Mouse (Mus musculus): ENCODE measurements at regions not wholly inside any gene's neighbourhood (a gene's known extent, or its start where the extent isn't known, plus 50 kb on each side); places are given as distances from the start of the nearest gene placed in this dataset.
"Not testable (repeated sequence)": the region's sequence is repeated elsewhere in the genome, so short reads cannot be mapped to it uniquely, and the experiment has no call there.

DNA sequence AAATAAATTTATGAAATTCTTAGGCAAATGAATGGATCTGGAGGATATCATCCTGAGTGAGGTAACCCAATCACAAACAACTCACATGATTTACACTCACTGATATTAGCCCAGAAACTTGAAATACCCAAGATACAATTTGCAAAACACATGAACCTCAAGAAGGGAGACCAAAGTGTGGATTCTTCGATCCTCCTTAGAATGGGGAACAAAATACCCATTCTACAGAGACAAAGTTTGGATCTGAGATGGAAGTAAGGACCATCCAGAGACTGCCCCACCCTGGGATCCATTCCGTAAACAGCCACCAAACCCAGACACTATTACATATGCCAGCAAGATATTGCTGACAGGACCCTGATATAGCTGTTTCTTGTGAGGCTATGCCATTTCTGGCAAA is 971.2 kb downstream of the Agbl1 start:
- not testable (repeated sequence) for DNase-seq (ENCODE audit: extremely low spot score in 1 of 2, low spot score in 1 of 2)

DNA sequence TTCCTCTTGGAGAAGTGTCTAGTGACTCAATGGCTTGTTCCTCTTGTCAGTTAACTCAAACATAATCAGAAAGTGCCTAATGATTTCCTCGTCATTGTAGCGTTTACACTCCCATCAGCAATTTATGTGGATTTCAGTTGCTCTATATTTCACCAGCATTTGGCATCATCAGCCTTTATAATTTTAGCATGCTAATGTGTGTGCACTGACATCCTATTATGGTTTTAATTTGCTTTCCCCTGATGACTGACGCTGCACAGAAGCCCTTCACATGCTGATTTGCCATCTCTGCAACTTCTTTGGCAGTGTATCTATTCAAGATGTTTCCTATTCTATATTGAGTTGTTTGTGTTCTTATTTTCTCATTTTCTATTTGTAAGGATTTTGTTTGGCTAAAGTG is 975.9 kb downstream of the Agbl1 start:
- no peak for DNase-seq (ENCODE audit: extremely low spot score in 1 of 2, low spot score in 1 of 2)

- DNase-seq (ENCODE audit: extremely low spot score in 1 of 2, low spot score in 1 of 2) = no peak
Observed at GRCm38 (mm10) chr7:77249391-77249790, 1019.7 kb downstream of the Agbl1 start.

DNA sequence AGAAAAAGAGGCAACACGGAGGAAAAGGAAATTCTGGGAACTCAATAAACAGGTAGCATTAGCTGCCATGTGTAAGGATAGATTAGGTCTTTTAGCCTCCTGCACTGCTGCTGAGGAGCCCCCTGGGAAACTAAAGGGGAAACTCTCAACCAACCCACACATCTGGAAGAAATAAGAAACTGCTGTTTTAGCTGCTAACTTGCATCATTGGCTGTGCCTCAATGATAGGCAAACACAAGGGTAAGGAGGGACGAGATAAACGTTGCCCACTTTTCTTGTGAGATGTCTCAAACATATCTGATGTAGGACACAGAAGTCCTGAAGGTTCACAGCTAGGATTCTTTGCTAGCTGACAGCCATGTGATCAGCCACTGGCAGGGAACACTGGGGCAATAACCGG is 1058.0 kb downstream of the Agbl1 start:
- no peak for DNase-seq (ENCODE audit: extremely low spot score in 1 of 2, low spot score in 1 of 2)

- DNase-seq (ENCODE audit: extremely low spot score in 1 of 2, low spot score in 1 of 2) = no peak
Observed at GRCm38 (mm10) chr7:77294984-77295642, 1065.4 kb downstream of the Agbl1 start.

DNA sequence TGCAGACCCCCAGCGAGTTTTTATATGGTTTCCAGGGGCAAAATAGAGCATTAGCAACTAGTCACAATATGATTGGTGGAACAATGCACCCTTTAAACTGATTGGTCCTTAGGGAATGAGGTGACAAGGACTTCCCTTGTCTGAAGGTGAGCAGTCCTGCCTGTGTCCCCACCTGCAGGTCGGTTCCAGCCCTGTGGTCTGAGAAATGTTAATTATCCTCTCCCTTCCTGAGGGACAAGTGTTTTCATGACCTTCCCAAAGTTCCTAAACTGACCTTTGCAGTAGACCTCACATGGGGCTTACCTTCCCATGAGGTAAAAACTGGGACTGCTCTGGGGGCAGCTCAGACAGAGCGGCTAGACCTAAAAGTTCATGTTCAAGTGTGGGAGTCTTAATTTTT is 1073.5 kb downstream of the Agbl1 start:
- DNase-seq (ENCODE audit: extremely low spot score in 1 of 2, low spot score in 1 of 2) = no peak

DNA sequence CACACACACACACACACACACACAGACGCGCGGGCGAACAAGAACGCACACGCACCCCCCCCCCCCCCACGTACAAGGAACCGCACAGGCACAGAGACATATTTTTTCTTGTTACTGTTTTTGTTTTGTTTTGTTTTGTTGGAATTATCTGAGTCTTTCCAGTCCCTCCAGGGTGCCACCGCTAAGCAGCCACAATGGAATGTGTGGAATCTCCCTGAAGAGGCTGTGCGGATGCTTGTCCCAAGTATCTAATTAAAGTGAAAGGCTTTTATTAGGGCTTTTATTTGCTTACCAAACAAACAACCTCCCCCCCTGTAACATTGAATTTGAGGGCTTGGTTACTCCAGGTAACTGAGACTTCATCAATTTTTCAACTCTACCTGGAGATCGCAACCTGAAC is 1074.2 kb downstream of the Agbl1 start:
- no peak for DNase-seq (ENCODE audit: extremely low spot score in 1 of 2, low spot score in 1 of 2)

- DNase-seq (ENCODE audit: extremely low spot score in 1 of 2, low spot score in 1 of 2) = no peak
Observed at GRCm38 (mm10) chr7:77305471-77305870, 1075.8 kb downstream of the Agbl1 start.

DNA sequence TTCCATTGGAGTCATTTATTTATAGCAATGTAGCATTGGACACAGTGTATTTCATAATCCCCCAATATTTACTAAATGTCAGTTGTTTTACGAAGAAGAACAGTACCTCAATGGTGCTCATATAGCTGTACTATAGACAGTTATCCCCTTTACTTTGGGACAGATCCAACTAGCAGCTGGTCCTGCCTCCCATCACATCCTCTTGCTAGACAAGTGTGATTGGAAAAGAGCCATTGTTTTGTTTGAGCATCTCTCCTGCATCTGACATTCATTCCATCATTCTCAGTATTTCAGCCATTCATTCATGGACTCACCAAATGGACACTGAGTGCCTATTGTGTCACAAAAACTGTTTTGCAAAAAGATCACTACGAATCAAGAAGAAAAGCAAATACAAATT is 1082.0 kb downstream of the Agbl1 start:
- DNase-seq (ENCODE audit: extremely low spot score in 1 of 2, low spot score in 1 of 2) = no peak

- DNase-seq (ENCODE audit: extremely low spot score in 1 of 2, low spot score in 1 of 2) = no peak
Observed at GRCm38 (mm10) chr7:77325140-77325539, 1095.5 kb downstream of the Agbl1 start.

DNA sequence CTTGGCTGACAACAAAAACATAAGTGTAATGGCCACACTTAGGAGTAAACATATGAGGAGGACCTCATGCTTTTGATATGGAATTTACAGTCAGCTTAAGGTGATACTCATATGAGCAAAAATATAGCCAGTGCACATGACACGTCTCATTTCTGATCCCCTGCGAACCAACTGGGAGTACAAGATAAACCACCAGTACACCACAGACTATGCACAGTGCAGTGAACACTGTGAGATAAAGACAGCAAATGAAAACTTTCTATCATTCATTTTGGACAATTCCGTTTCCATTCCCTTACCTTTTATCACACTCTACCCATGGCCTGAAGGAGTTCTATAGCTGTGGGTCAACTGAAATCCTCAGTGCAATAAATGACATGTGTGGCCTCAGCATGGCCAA is 1097.1 kb downstream of the Agbl1 start:
- DNase-seq (ENCODE audit: extremely low spot score in 1 of 2, low spot score in 1 of 2) = no peak

DNA sequence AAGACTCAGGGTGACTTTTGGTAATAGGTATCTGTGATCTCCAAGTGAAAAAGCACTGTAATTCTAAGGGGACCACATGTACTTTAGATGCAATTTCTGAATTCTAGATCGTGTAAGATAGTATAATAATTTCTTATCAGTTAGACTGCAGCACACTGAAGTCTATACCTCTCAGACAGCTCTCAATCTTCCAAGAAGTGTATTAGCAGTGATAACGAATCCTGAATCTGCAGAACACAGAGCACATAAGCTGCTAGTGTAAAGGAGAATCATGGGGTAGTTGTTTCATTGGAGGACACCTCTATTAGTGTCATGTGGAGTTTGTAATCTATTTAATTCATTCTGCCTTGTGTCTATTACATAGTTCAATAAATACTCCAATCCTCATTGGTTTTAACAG is 1097.8 kb downstream of the Agbl1 start:
- DNase-seq (ENCODE audit: extremely low spot score in 1 of 2, low spot score in 1 of 2) = no peak

DNA sequence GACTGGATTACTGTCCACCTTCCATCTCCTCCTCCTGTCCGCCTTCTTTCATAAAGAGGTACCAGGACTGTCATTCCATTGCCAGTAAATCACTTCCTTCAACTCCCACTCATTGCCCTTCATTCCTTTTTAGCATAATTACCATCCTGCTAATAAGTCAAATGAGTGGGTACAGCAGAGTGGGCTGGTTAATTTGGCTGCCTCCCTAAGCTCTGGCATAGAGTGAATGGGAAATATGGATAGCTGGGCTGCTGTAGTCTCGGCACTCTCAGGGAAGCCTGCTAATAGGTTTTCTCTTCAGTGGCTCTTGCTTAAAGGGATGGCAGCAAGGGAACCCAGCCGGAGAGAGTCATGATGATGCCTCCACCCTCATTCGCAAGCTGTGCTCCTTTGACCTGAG is 1108.9 kb downstream of the Agbl1 start:
- peak in 1 of 2 experiments; percentile 6 for DNase-seq (ENCODE audit: extremely low spot score in 1 of 2, low spot score in 1 of 2)

All from layer of hippocampus, postnatal 25 days (tissue).